Mouse (Mus musculus) MEL (cell line): ENCODE measurements around the gene Nsun3. TPM values are rescaled to one million over a fixed set of nuclear protein-coding genes. Genes with fewer than 3 reads are reported as not detected.

Experiments
- DNase-seq: peaks from one replicate; pipeline ENCODE4 v3.0.0; 2011; ENCODE audit warnings: low read depth, low spot score
- H3K27ac ChIP-seq: 2 replicates; pipeline ENCODE4 v1.5.1; 2012; ENCODE audit warnings: low read depth, mild to moderate bottlenecking, control low read depth, low read length, moderate library complexity; ENCODE audit not compliant: control insufficient read depth
- H3K27me3 ChIP-seq, 2 experiments: fragments of 150-350 bp in 1 of 2; sonication (generic) in 1 of 2; 2 replicates each; pipeline ENCODE4 v1.6.1; 2012; ENCODE audit warnings: low read length in 2 of 2, mild to moderate bottlenecking in 2 of 2, improper control_type of control experiment in 1 of 2, moderate library complexity in 1 of 2; ENCODE audit not compliant: insufficient read depth in 2 of 2, control insufficient read depth in 1 of 2
- H3K36me3 ChIP-seq, 2 experiments: 2 replicates each; pipeline ENCODE4 v1.6.1; 2012 to 2014; ENCODE audit warnings: low read length in 2 of 2, improper control_type of control experiment in 1 of 2, inconsistent platforms in 1 of 2, mild to moderate bottlenecking in 1 of 2; ENCODE audit not compliant: insufficient read depth in 2 of 2, control insufficient read depth in 1 of 2
- H3K4me1 ChIP-seq, 2 experiments: fragments of 150-350 bp in 1 of 2; sonication (generic) in 1 of 2; 2 replicates each; pipeline ENCODE4 v1.6.1; 2012; ENCODE audit warnings: low read length in 2 of 2, improper control_type of control experiment in 1 of 2, mild to moderate bottlenecking in 1 of 2; ENCODE audit not compliant: insufficient read depth in 2 of 2, control insufficient read depth in 1 of 2
- H3K4me3 ChIP-seq, 2 experiments: fragments of 150-350 bp in 1 of 2; sonication (generic) in 1 of 2; 2 replicates each; pipeline ENCODE4 v1.5.1; 2012; ENCODE audit warnings: low read depth in 2 of 2, low read length in 2 of 2, mild to moderate bottlenecking in 2 of 2, moderate library complexity in 2 of 2, control low read depth in 1 of 2, improper control_type of control experiment in 1 of 2; ENCODE audit not compliant: control insufficient read depth in 1 of 2, insufficient read depth in 1 of 2
- H3K79me2 ChIP-seq: 2 replicates; pipeline ENCODE4 v1.6.1; 2012; ENCODE audit warnings: mild to moderate bottlenecking, low read length, moderate library complexity; ENCODE audit not compliant: control insufficient read depth, poor library complexity, insufficient read depth
- H3K9ac ChIP-seq: 2 replicates; pipeline ENCODE4 v1.6.1; 2012; ENCODE audit warnings: low read depth, mild to moderate bottlenecking, control low read depth, low read length, moderate library complexity; ENCODE audit not compliant: control insufficient read depth, poor library complexity, severe bottlenecking
- H3K9me3 ChIP-seq: fragments of 150-350 bp; sonication (generic); replicated peaks from 2 replicates; pipeline ENCODE4 v1.6.1; 2012; ENCODE audit warnings: mild to moderate bottlenecking, low read length, improper control_type of control experiment, moderate library complexity; ENCODE audit not compliant: insufficient read depth
- CHD1 ChIP-seq: IDR thresholded peaks from 2 replicates; pipeline ENCODE4 v1.6.1; 2012; ENCODE audit warnings: low read depth, mild to moderate bottlenecking, inconsistent platforms, low read length, improper control_type of control experiment
- CTCF ChIP-seq, 3 experiments: IDR thresholded peaks in 2 of 3; conservative IDR thresholded peaks in 1 of 3; 2 replicates each; pipeline ENCODE4 v1.5.1; 2011 to 2012; ENCODE audit warnings: low read length in 3 of 3, low read depth in 2 of 3, mild to moderate bottlenecking in 2 of 3, improper control_type of control experiment in 1 of 3, inconsistent platforms in 1 of 3, mixed read lengths in 1 of 3, moderate library complexity in 1 of 3; ENCODE audit not compliant: control insufficient read depth in 1 of 3, insufficient read depth in 1 of 3, poor library complexity in 1 of 3, severe bottlenecking in 1 of 3
- ELF1 ChIP-seq: IDR thresholded peaks from 2 replicates; pipeline ENCODE4 v1.6.1; 2014; ENCODE audit warnings: low read depth, mild to moderate bottlenecking, inconsistent platforms, low read length, improper control_type of control experiment, moderate library complexity
- EP300 ChIP-seq, 2 experiments: IDR thresholded peaks; 2 replicates each; pipeline ENCODE4 v1.6.1; 2011; ENCODE audit warnings: improper control_type of control experiment in 2 of 2, low read length in 2 of 2, low read depth in 1 of 2, mild to moderate bottlenecking in 1 of 2
- GATA1 ChIP-seq: IDR thresholded peaks from 2 replicates; pipeline ENCODE4 v1.6.1; 2011; ENCODE audit warnings: low read depth, low read length, improper control_type of control experiment
- HCFC1 ChIP-seq: IDR thresholded peaks from 2 replicates; pipeline ENCODE4 v1.6.1; 2012; ENCODE audit warnings: low read depth, mild to moderate bottlenecking, inconsistent platforms, low read length, improper control_type of control experiment, moderate library complexity
- KAT2A ChIP-seq: conservative IDR thresholded peaks from 2 replicates; pipeline ENCODE4 v1.6.1; 2012; ENCODE audit warnings: low read depth, low read length, improper control_type of control experiment, inconsistent platforms
- MAFK ChIP-seq: IDR thresholded peaks from 2 replicates; pipeline ENCODE4 v1.6.1; 2011; ENCODE audit warnings: low read depth, mild to moderate bottlenecking, low read length, improper control_type of control experiment, borderline replicate concordance
- MAZ ChIP-seq: IDR thresholded peaks from 2 replicates; pipeline ENCODE4 v1.6.1; 2012; ENCODE audit warnings: low read depth, mild to moderate bottlenecking, inconsistent platforms, low read length, improper control_type of control experiment
- NRF1 ChIP-seq: IDR thresholded peaks from 2 replicates; pipeline ENCODE4 v1.6.1; 2014; ENCODE audit warnings: low read depth, mild to moderate bottlenecking, inconsistent platforms, low read length, improper control_type of control experiment, moderate library complexity; ENCODE audit not compliant: poor library complexity, insufficient read depth, severe bottlenecking
- POLR2AphosphoS5 ChIP-seq: IDR thresholded peaks from 2 replicates; pipeline ENCODE4 v1.6.1; 2012; ENCODE audit warnings: low read depth, borderline replicate concordance, mild to moderate bottlenecking, inconsistent platforms, low read length, moderate library complexity, mixed read lengths
- SMC3 ChIP-seq: IDR thresholded peaks from 2 replicates; pipeline ENCODE4 v1.6.1; 2011; ENCODE audit warnings: low read depth, low read length, improper control_type of control experiment
- TCF12 ChIP-seq: IDR thresholded peaks from 2 replicates; pipeline ENCODE4 v1.6.1; 2014; ENCODE audit warnings: low read depth, mild to moderate bottlenecking, inconsistent platforms, low read length, improper control_type of control experiment, moderate library complexity
- UBTF ChIP-seq: IDR thresholded peaks from 2 replicates; pipeline ENCODE4 v1.6.1; 2012; ENCODE audit warnings: low read depth, mild to moderate bottlenecking, inconsistent platforms, low read length, improper control_type of control experiment, moderate library complexity, borderline replicate concordance; ENCODE audit not compliant: insufficient read depth
- USF2 ChIP-seq, 2 experiments: IDR thresholded peaks; 2 replicates each; pipeline ENCODE4 v1.6.1; 2011 to 2012; ENCODE audit warnings: improper control_type of control experiment in 2 of 2, low read length in 2 of 2, borderline replicate concordance in 1 of 2, inconsistent platforms in 1 of 2, low read depth in 1 of 2, mild to moderate bottlenecking in 1 of 2; ENCODE audit not compliant: insufficient read depth in 1 of 2
- ZNF384 ChIP-seq: IDR thresholded peaks from 2 replicates; pipeline ENCODE4 v1.6.1; 2012; ENCODE audit warnings: low read depth, mild to moderate bottlenecking, inconsistent platforms, low read length, improper control_type of control experiment
- polyA plus RNA-seq, 2 experiments: library from polyadenylated mRNA; stranded (reverse) in 1 of 2; unstranded in 1 of 2; fragments of >175 nt in 1 of 2; fragments of >200 nt in 1 of 2; gene quantifications; 2 replicates each; pipeline versions ENCODE4 v1.2.1 to v1.2.4; 2012; ENCODE audit warnings: low replicate concordance in 2 of 2, low read depth in 1 of 2; ENCODE audit not compliant: insufficient read length in 2 of 2, insufficient read depth in 1 of 2, missing spikeins in 1 of 2
- total RNA-seq: library from RNA; depleted of rRNA; stranded (reverse); fragments of 300-350 nt; gene quantifications from 2 replicates; pipeline ENCODE4 v1.2.3, GENCODE M21; 2012

The Nsun3 gene
- total and polyA plus RNA-seq, 3 experiments, result 4.1 to 7.4 TPM; not detected in 1

DNA sequence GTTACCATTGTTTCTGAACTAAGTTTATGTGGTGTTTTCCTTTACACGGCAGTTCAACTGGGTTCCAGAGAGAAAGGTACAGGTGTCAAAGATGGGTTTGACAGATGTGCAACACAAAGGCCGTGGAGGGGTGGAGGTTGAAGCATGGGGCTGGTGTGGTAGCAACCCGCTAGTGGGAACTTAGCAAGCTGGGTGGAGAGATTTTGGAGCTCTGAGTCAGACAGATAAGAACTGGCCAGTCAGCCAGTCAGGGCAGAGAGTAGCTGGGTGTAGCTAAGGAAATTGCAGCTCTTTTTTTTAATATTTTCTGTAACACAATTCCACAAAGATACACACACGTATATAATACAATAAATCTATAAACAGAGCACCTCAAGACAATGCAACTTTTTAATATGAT lies 24.2 kb upstream of the Nsun3 start:
- H3K4me1 ChIP-seq, result peaks cover 0 to 3% of the 10 kb centered on the region in 2 experiments; a peak in 1 of 4 replicates
- peaks cover 0 to 2% of the 10 kb centered on the region in 2 experiments; a peak in 1 of 4 replicates for H3K36me3 ChIP-seq
- H3K9ac ChIP-seq, result no peak overlapping the region
- peak; percentile 35 for DNase-seq
- no peaks in the 10 kb centered on the region for H3K27me3 ChIP-seq
- H3K27ac ChIP-seq, result no peak overlapping the region
- H3K4me3 ChIP-seq, result no peak overlapping the region
- TF ChIP-seq SMC3 (no peak), KAT2A (no peak), GATA1 (0 out of 2 replicates have a peak, but pooled peaks have one; percentile 19), ZNF384 (no peak), UBTF (no peak), CHD1 (no peak), EP300 (IDR thresholded peaks at IDR 0.05; ENCODE audit: low read depth in 1 of 2, low read length in 2 of 2) (peak in 1 of 2 experiments; percentile 11; a peak in 1 of 4 replicates)
- H3K79me2 ChIP-seq, result no peaks in the 10 kb centered on the region
- no peaks in the 10 kb centered on the region for H3K9me3 ChIP-seq

DNA sequence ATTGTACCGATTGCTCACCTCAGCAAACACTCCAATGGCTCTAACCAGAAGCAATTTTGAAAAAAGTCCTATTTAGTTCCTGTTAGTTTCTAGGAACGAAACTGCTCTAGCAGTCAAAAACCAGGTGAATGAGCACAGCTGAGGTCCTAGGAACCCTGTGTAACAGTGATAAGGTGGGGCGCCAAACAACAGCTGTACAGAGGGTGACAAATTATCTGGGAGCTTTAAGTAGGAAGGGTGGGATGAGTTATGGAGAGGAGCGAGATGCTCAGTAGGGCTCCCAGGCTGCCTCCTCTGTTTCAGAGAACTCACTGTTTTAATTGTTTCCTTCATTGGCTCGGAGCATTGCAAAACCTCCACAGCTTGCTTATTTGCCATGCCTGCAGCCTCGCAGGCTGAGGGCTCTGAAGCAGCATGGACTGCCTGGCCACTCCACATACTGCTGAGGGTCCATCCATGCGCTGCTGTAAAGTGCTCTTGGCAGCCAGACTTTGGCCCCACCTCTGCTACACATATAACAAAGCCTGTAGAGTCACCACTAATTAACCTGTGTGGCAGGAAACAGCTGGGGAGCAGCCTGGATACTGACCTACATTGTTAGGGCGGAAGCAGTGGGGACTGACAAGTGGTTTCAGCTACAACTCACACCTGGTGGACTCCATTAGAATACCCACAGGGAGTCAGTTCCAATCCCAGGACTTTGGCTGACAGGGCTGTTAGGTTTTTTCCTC lies 20.8 kb upstream of the Nsun3 start:
- Histone ChIP-seq H3K9ac (no peak overlapping the region), H3K36me3 (peaks cover 0 to 2% of the 10 kb centered on the region in 2 experiments; a peak in 1 of 4 replicates), H3K4me3 (no peak overlapping the region), H3K4me1 (peaks cover 0 to 3% of the 10 kb centered on the region in 2 experiments; a peak in 1 of 4 replicates), H3K27ac (no peak overlapping the region)
- TF ChIP-seq POLR2AphosphoS5, result no peak
- TF ChIP-seq MAZ, result no peak
- TF ChIP-seq TCF12, result no peak
- no peak for TF ChIP-seq MAFK
- no peak for TF ChIP-seq NRF1
- TF ChIP-seq, all 39 proteins: peak for 0
- H3K9me3 ChIP-seq, result no peaks in the 10 kb centered on the region
- H3K27me3 ChIP-seq, result no peaks in the 10 kb centered on the region
- DNase-seq, result no peak
- H3K79me2 ChIP-seq, result no peaks in the 10 kb centered on the region

DNA sequence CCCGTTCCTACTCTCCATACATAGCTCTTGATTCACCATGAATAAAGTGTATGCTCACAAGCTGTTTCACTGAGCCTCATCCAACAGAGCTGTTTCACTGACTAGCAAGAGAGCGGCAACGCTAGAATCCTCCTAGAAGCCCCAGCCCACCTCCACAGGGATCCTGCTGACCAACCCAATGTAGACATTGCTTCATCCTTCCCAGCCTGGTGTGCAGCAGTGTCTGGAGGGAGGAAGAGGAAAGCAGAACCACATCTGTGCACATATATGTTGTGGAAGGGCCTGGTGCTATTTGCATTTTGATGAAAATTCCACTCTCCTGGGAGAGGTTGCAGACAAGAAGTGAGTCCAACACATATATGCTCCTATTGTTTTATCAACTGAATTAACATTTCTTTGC lies 18.0 kb upstream of the Nsun3 start:
- no peak for DNase-seq
- no peak for TF ChIP-seq POLR2AphosphoS5
- TF ChIP-seq ELF1, result no peak
- TF ChIP-seq CTCF (IDR thresholded peaks at IDR 0.05 in 2 of 3, conservative IDR thresholded peaks at IDR 0.05 in 1 of 3; ENCODE audit: control insufficient read depth in 1 of 3, insufficient read depth in 1 of 3, low read depth in 2 of 3, low read length in 3 of 3, poor library complexity in 1 of 3, severe bottlenecking in 1 of 3), result no peak
- no peak for TF ChIP-seq USF2 (IDR thresholded peaks at IDR 0.05; ENCODE audit: borderline replicate concordance in 1 of 2, insufficient read depth in 1 of 2, low read depth in 1 of 2, low read length in 2 of 2)
- no peak for TF ChIP-seq HCFC1
- Histone ChIP-seq H3K36me3 (no peaks in the 10 kb centered on the region), H3K27me3 (no peaks in the 10 kb centered on the region), H3K9me3 (no peaks in the 10 kb centered on the region), H3K27ac (no peak overlapping the region), H3K9ac (no peak overlapping the region), H3K79me2 (no peaks in the 10 kb centered on the region), H3K4me3 (no peak overlapping the region), H3K4me1 (no peaks in the 10 kb centered on the region)
